Mouse (Mus musculus): ENCODE results near the gene Vegfb. TPM values are rescaled to one million over a fixed set of nuclear protein-coding genes. Genes with fewer than 3 reads are reported as not detected.

The Vegfb gene
- 255 and 283 TPM in 2 replicates for polyA plus RNA-seq (2012; ENCODE audit: insufficient read depth, insufficient read length, missing spikeins)

GRCm38 (mm10) chr19:6987061-6987903, at the start of gene Vegfb:
TSS of gene Vegfb (minus strand) at chr19:6987651.
- Histone ChIP-seq H3K27ac (replicated peaks; ENCODE audit: low read depth, low read length) (peak within 1 kb of the TSS; percentile 69), H3K4me3 (ENCODE audit: insufficient read depth, low read depth, low read length) (peak within 1 kb of the TSS; percentile 76), H3K4me1 (ENCODE audit: control insufficient read depth, insufficient read depth, insufficient read length, low read length) (peaks cover 11% of the 10 kb centered on the region)

- no peak overlapping the region for H3K27ac ChIP-seq (replicated peaks; ENCODE audit: low read depth, low read length)
- H3K4me1 ChIP-seq (ENCODE audit: control insufficient read depth, insufficient read depth, insufficient read length, low read length): 0 out of 2 replicates have a peak, but pooled peaks cover 2% of the 10 kb centered on the region
- H3K4me3 ChIP-seq (ENCODE audit: insufficient read depth, low read depth, low read length): no peak overlapping the region
Observed at GRCm38 (mm10) chr19:7034006-7034405, 46.6 kb upstream of the Vegfb start.

- H3K4me3 ChIP-seq (ENCODE audit: insufficient read depth, low read depth, low read length): no peak overlapping the region
Observed at GRCm38 (mm10) chr19:7029531-7029930, 42.1 kb upstream of the Vegfb start.

GRCm38 (mm10) chr19:7020224-7020641, 32.8 kb upstream of the Vegfb start:
- Histone ChIP-seq H3K4me3 (ENCODE audit: insufficient read depth, low read depth, low read length) (no peak overlapping the region), H3K4me1 (ENCODE audit: control insufficient read depth, insufficient read depth, insufficient read length, low read length) (no peaks in the 10 kb centered on the region), H3K27ac (replicated peaks; ENCODE audit: low read depth, low read length) (peak overlapping the region; percentile 85)

More at GRCm38 (mm10) chr19:7029531-7029930, 42.1 kb upstream of the Vegfb start:
- no peaks in the 10 kb centered on the region for H3K4me1 ChIP-seq (ENCODE audit: control insufficient read depth, insufficient read depth, insufficient read length, low read length)
- H3K27ac ChIP-seq (replicated peaks; ENCODE audit: low read depth, low read length): no peak overlapping the region

GRCm38 (mm10) chr19:7019191-7019590, 31.7 kb upstream of the Vegfb start, which contains the start of gene Fermt3:
TSS of gene Fermt3 (minus strand) at chr19:7019469.
- H3K4me3 ChIP-seq (ENCODE audit: insufficient read depth, low read depth, low read length): peak within 1 kb of the TSS; percentile 41
- no peaks in the 10 kb centered on the region for H3K4me1 ChIP-seq (ENCODE audit: control insufficient read depth, insufficient read depth, insufficient read length, low read length)
- peak within 1 kb of the TSS; percentile 85 for H3K27ac ChIP-seq (replicated peaks; ENCODE audit: low read depth, low read length)

- Histone ChIP-seq H3K4me3 (ENCODE audit: insufficient read depth, low read depth, low read length) (peak overlapping the region; percentile 41), H3K4me1 (ENCODE audit: control insufficient read depth, insufficient read depth, insufficient read length, low read length) (no peaks in the 10 kb centered on the region), H3K27ac (replicated peaks; ENCODE audit: low read depth, low read length) (peak overlapping the region; percentile 37)
Observed at GRCm38 (mm10) chr19:7018546-7018945, 31.1 kb upstream of the Vegfb start.

- H3K4me1 ChIP-seq (ENCODE audit: control insufficient read depth, insufficient read depth, insufficient read length, low read length): no peaks in the 10 kb centered on the region
- peak overlapping the region; percentile 19 for H3K4me3 ChIP-seq (ENCODE audit: insufficient read depth, low read depth, low read length)
- H3K27ac ChIP-seq (replicated peaks; ENCODE audit: low read depth, low read length): peak overlapping the region; percentile 37
Observed at GRCm38 (mm10) chr19:7017541-7018457, 30.3 kb upstream of the Vegfb start.

- no peak overlapping the region for H3K4me3 ChIP-seq (ENCODE audit: insufficient read depth, low read depth, low read length)
- no peak overlapping the region for H3K27ac ChIP-seq (replicated peaks; ENCODE audit: low read depth, low read length)
- H3K4me1 ChIP-seq (ENCODE audit: control insufficient read depth, insufficient read depth, insufficient read length, low read length): no peaks in the 10 kb centered on the region
Observed at GRCm38 (mm10) chr19:7014481-7015135, 27.2 kb upstream of the Vegfb start.

GRCm38 (mm10) chr19:7013984-7014383, 26.5 kb upstream of the Vegfb start:
- H3K4me3 ChIP-seq (ENCODE audit: insufficient read depth, low read depth, low read length): no peak overlapping the region
- no peak overlapping the region for H3K27ac ChIP-seq (replicated peaks; ENCODE audit: low read depth, low read length)
- no peaks in the 10 kb centered on the region for H3K4me1 ChIP-seq (ENCODE audit: control insufficient read depth, insufficient read depth, insufficient read length, low read length)

- Histone ChIP-seq H3K4me1 (ENCODE audit: control insufficient read depth, insufficient read depth, insufficient read length, low read length) (no peaks in the 10 kb centered on the region), H3K4me3 (ENCODE audit: insufficient read depth, low read depth, low read length) (no peak overlapping the region), H3K27ac (replicated peaks; ENCODE audit: low read depth, low read length) (no peak overlapping the region)
Observed at GRCm38 (mm10) chr19:7012426-7012825, 25.0 kb upstream of the Vegfb start.

GRCm38 (mm10) chr19:7006892-7007593, 19.6 kb upstream of the Vegfb start:
- H3K4me3 ChIP-seq (ENCODE audit: insufficient read depth, low read depth, low read length): no peak overlapping the region
- no peak overlapping the region for H3K27ac ChIP-seq (replicated peaks; ENCODE audit: low read depth, low read length)
- H3K4me1 ChIP-seq (ENCODE audit: control insufficient read depth, insufficient read depth, insufficient read length, low read length): no peaks in the 10 kb centered on the region

- Histone ChIP-seq H3K4me3 (ENCODE audit: insufficient read depth, low read depth, low read length) (no peak overlapping the region), H3K4me1 (ENCODE audit: control insufficient read depth, insufficient read depth, insufficient read length, low read length) (peaks cover 11% of the 10 kb centered on the region), H3K27ac (replicated peaks; ENCODE audit: low read depth, low read length) (no peak overlapping the region)
Observed at GRCm38 (mm10) chr19:6999360-7000063, 12.1 kb upstream of the Vegfb start.

GRCm38 (mm10) chr19:6997721-6998290, 10.4 kb upstream of the Vegfb start:
- H3K27ac ChIP-seq (replicated peaks; ENCODE audit: low read depth, low read length): no peak overlapping the region
- no peak overlapping the region for H3K4me3 ChIP-seq (ENCODE audit: insufficient read depth, low read depth, low read length)
- H3K4me1 ChIP-seq (ENCODE audit: control insufficient read depth, insufficient read depth, insufficient read length, low read length): peaks cover 13% of the 10 kb centered on the region

Data from brown adipose tissue, adult 24 weeks (tissue).